Mouse (Mus musculus): ENCODE measurements at regions not wholly inside any gene's neighbourhood (a gene's known extent, or its start where the extent isn't known, plus 50 kb on each side); places are given as distances from the start of the nearest gene placed in this dataset.
"Not testable (repeated sequence)": the region's sequence is repeated elsewhere in the genome, so short reads cannot be mapped to it uniquely, and the experiment has no call there.

DNA sequence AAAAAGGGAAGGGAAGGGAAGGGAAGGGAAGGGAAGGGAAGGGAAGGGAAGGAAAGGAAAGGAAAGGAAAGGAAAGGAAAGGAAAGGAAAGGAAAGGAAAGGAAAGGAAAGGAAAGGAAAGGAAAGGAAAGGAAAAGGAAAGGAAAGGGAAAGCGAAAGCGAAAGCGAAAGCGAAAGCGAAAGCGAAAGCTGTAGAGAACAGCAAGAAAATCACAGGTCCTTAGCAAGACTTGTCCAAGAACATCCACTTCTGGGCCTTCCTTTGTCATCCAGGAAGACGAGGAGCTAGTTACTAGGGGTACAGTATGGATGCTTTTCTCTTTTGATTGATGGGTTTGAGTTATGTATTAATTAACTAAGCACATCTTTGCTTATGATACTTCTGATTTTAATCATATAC is 494.3 kb upstream of the Smim15 start:
- ATAC-seq (ENCODE audit: low FRiP score, low read depth); H3K4me2 ChIP-seq; H3K9me3 ChIP-seq; H3K27ac ChIP-seq (replicated peaks); H3K36me3 ChIP-seq; H3K4me3 ChIP-seq; H3K9ac ChIP-seq; H3K27me3 ChIP-seq: not testable (repeated sequence)
- WGBS: 93% methylated on average over 7 of the region's 7 CpGs
- H3K4me1 ChIP-seq (replicated peaks): peaks cover 22% of the 10 kb centered on the region

DNA sequence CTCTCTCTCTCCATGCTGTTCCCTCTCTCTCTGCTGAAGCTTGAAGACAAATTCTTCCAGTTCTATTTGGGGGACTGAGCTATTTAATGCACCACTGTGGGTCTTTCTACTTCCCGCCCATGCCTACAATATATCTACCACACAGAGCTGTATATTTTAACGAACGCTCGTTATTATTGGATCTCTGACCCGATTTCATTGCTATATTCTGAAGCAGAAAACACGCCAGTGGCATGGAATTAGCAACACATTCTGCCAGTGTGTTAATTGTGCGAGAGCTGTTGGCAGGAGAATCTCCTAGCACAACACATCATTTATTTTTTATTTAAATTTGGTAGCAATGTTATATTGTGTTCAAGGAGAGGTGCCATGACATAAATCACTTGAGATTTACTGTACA is 497.2 kb upstream of the Smim15 start:
- Histone ChIP-seq H3K27ac (replicated peaks) (peak overlapping the region; percentile 21), H3K4me1 (replicated peaks) (peaks cover 27% of the 10 kb centered on the region), H3K4me3 (no peak overlapping the region), H3K36me3 (no peaks in the 10 kb centered on the region), H3K9me3 (no peaks in the 10 kb centered on the region), H3K27me3 (no peaks in the 10 kb centered on the region), H3K4me2 (no peak overlapping the region), H3K9ac (no peak overlapping the region)
- ATAC-seq (ENCODE audit: low FRiP score, low read depth): no peak
- 60% methylated on average over 7 of the region's 7 CpGs for WGBS

DNA sequence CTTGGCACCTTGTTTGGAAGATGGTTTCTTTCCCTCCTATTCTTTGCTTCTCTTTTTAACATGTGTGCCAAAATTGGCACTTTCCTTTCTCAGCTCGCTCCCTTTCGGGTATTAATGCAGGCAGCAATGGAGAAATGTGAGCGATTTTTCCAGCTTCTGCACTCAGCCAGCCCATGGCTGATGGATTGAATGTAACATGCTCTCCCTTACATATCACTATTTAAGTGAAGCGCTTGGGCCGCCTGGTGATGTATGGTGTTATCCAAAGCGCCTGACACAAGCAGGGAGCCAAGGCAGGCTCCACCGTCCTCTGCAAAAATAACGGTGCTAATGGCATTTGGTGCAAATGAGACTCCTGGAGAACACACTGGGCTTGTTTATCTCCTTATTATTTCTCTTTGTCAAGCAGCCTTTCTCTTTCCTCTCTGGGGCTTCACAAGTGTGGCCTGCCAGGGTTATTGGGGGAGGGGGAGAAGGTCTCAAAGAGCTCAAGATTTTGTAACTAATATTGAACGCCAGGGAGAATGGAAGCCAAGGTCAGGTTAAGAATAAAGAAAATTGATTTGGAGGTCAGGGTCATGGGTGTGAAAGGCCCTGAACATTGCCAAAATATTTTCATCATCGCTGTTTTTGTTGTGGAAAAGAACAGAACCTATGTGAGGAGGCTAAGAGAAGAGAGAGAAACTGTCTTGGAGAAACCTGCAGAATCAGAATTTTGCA is 497.9 kb upstream of the Smim15 start:
- 26% methylated on average over 10 of the region's 10 CpGs for WGBS
- H3K9ac ChIP-seq: no peak overlapping the region
- H3K27ac ChIP-seq (replicated peaks): peak overlapping the region; percentile 21
- no peaks in the 10 kb centered on the region for H3K36me3 ChIP-seq
- peak overlapping the region; percentile 0; the same call in 1 of the 2 replicates for H3K4me2 ChIP-seq
- peaks cover 34% of the 10 kb centered on the region for H3K4me1 ChIP-seq (replicated peaks)
- no peaks in the 10 kb centered on the region for H3K9me3 ChIP-seq
- H3K27me3 ChIP-seq: no peaks in the 10 kb centered on the region
- no peak for ATAC-seq (ENCODE audit: low FRiP score, low read depth)
- H3K4me3 ChIP-seq: no peak overlapping the region

DNA sequence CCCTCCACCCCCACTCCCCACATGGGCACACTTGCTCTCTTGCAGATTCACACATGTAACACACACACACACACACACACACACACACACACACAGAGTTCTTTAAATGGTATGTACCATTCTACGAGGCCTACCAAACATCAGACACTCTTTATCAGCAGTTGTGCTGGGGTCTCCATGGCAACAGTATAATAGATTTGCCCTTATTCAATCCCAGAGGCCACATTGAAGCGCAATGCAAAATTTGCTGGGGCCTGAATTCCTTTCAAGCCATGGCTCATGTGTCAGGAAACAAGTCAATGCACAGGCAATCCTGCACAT is 502.7 kb upstream of the Smim15 start:
- ATAC-seq (ENCODE audit: low FRiP score, low read depth): peak; percentile 57
- H3K4me3 ChIP-seq: no peak overlapping the region
- peak overlapping the region; percentile 94 for H3K27ac ChIP-seq (replicated peaks)
- H3K9me3 ChIP-seq: no peaks in the 10 kb centered on the region
- no peaks in the 10 kb centered on the region for H3K27me3 ChIP-seq
- H3K36me3 ChIP-seq: no peaks in the 10 kb centered on the region
- 9% methylated on average over 2 of the region's 2 CpGs for WGBS
- peaks cover 48% of the 10 kb centered on the region for H3K4me1 ChIP-seq (replicated peaks)
- H3K4me2 ChIP-seq: no peak overlapping the region
- no peak overlapping the region for H3K9ac ChIP-seq

DNA sequence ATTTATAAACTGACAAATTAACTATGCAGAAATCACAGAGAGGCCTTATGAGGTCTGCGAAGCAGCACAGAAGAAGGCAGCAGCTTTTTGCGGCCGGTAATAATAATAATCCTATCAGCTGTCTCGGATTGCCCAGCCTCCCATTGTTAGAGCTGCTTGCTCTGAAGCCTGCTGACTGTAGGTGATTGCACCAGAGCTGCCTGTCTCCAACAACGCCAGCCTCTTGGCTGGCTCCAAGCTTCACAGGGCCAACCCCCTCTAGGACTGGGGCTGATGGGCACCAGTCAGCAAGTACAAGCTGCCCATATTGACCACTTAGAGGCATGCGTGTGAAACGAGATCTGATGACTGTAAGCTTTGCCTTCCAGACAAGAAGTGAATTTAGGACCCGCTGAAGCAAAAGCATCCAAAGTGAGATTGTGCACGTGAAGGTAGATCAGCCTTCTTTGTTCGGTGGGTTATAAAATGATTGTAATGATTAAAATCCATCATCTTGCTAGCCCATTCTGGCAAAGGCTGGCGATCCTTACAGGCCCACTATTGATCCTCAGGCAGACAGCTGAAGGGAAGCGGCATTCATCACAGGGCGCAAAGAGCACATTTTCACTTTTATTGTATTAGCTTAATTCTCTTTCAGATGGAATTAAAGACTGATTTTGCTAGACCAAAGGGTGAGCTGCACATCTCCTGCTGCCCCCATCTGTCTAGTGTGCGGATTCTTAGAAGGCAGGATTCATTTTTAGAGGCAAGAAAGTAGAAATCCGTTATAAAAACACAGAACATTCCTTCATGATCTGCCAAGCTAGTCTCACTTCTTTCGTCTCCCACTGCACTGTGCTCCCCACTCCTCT is 503.2 kb upstream of the Smim15 start:
- ATAC-seq (ENCODE audit: low FRiP score, low read depth): peak; percentile 88
- Histone ChIP-seq H3K4me1 (replicated peaks) (peaks cover 42% of the 10 kb centered on the region), H3K4me2 (peak overlapping the region; percentile 27), H3K27ac (replicated peaks) (peak overlapping the region; percentile 94), H3K9me3 (no peaks in the 10 kb centered on the region), H3K36me3 (no peaks in the 10 kb centered on the region), H3K9ac (peak overlapping the region; percentile 23; the same call in 1 of the 2 replicates), H3K27me3 (no peaks in the 10 kb centered on the region), H3K4me3 (no peak overlapping the region)
- WGBS: 17% methylated on average over 16 of the region's 16 CpGs

DNA sequence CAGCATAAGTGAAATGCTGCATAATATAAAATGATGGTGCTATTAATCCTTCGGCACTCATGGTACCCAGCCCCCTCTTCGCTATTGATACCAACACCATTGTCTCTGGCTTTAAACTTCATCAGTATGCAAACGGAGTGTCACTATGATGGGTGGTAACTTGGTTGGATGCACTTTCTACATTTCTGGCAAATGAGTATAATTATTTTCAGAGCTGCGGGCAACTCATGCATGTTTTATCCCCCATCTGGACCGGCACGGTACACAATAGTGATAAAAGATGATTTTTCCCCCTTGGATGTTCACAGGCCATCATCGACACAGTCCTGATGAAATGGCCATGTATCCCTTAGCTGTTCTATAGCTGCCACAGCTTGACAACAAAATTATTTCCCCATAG is 503.9 kb upstream of the Smim15 start:
- no peak overlapping the region for H3K4me3 ChIP-seq
- H3K4me1 ChIP-seq (replicated peaks): peaks cover 35% of the 10 kb centered on the region
- H3K4me2 ChIP-seq: peak overlapping the region; percentile 27
- no peaks in the 10 kb centered on the region for H3K9me3 ChIP-seq
- 0 out of 2 replicates have a peak overlapping the region, but pooled peaks have one; percentile 23 for H3K9ac ChIP-seq
- peak; percentile 75 for ATAC-seq (ENCODE audit: low FRiP score, low read depth)
- WGBS: 20% methylated on average over 7 of the region's 7 CpGs
- no peaks in the 10 kb centered on the region for H3K27me3 ChIP-seq
- no peaks in the 10 kb centered on the region for H3K36me3 ChIP-seq
- H3K27ac ChIP-seq (replicated peaks): peak overlapping the region; percentile 94

DNA sequence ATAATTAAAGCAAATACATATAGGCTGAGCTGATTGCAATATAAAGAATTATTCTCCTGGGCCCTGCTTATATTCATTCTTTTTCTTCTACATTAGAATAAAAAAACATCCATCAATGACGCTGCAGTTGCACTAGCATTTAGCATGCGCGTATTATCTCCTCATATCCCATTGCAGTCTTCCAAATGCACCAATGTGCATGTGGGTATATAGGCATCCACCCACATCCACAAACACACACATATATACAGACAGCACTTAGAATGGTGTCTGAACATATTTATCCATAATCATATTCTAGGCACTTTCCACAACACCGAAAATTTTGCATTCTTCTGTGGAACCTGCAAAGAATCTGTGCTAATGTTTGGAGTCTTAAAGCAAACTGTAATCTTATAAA is 504.4 kb upstream of the Smim15 start:
- H3K4me1 ChIP-seq (replicated peaks): peaks cover 35% of the 10 kb centered on the region
- peak overlapping the region; percentile 27; the same call in 1 of the 2 replicates for H3K4me2 ChIP-seq
- H3K27me3 ChIP-seq: no peaks in the 10 kb centered on the region
- 52% methylated on average over 4 of the region's 4 CpGs for WGBS
- ATAC-seq (ENCODE audit: low FRiP score, low read depth): no peak
- no peaks in the 10 kb centered on the region for H3K9me3 ChIP-seq
- H3K9ac ChIP-seq: no peak overlapping the region
- no peak overlapping the region for H3K4me3 ChIP-seq
- peak overlapping the region; percentile 94 for H3K27ac ChIP-seq (replicated peaks)
- no peaks in the 10 kb centered on the region for H3K36me3 ChIP-seq

DNA sequence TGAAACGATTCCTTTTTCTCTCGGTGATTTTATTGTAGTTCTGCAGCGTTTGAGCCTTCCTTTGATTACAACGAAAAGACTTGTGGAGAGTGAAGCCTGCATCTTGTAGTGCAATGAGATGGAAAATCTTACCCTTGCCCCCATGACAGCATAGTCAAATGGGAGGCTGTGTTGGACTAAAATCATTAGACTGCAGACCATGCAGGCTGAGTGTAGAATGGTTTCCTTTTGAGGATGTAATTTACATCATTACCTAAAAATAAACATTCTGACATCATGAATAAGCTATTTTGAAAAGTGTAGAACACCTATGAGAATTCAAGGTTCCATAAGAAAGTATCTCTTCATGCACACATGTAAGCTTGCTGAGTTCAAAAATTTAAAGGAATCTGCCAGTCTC is 504.9 kb upstream of the Smim15 start:
- Histone ChIP-seq H3K36me3 (no peaks in the 10 kb centered on the region), H3K4me2 (no peak overlapping the region), H3K9ac (no peak overlapping the region), H3K9me3 (no peaks in the 10 kb centered on the region), H3K4me3 (no peak overlapping the region), H3K27me3 (no peaks in the 10 kb centered on the region), H3K4me1 (replicated peaks) (peaks cover 35% of the 10 kb centered on the region), H3K27ac (replicated peaks) (peak overlapping the region; percentile 54)
- no peak for ATAC-seq (ENCODE audit: low FRiP score, low read depth)
- WGBS: 46% methylated on average over 4 of the region's 4 CpGs

DNA sequence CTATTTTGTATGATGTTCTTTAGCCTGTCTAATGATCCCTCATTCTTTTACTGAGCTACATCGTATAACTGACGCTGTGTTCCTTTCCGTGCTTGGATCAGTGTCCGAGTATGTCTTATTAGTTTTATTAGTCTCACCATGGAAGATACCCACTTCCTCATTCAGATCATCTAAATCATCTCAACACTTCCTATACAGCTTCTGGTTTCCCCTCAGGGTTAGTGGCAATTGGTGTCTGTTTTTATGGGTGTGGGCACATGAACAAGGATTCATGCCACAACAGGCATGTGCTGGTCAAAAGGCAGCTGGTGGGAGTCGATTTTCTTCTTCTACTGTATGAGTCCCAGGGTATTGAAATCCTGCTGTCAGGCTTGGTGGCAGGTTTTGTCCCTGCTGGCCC is 509.0 kb upstream of the Smim15 start:
- Histone ChIP-seq H3K4me3 (no peak overlapping the region), H3K27me3 (no peaks in the 10 kb centered on the region), H3K4me2 (no peak overlapping the region), H3K9ac (no peak overlapping the region), H3K27ac (replicated peaks) (no peak overlapping the region), H3K9me3 (no peaks in the 10 kb centered on the region), H3K4me1 (replicated peaks) (peaks cover 21% of the 10 kb centered on the region), H3K36me3 (no peaks in the 10 kb centered on the region)
- 81% methylated on average over 5 of the region's 5 CpGs for WGBS
- ATAC-seq (ENCODE audit: low FRiP score, low read depth): no peak

DNA sequence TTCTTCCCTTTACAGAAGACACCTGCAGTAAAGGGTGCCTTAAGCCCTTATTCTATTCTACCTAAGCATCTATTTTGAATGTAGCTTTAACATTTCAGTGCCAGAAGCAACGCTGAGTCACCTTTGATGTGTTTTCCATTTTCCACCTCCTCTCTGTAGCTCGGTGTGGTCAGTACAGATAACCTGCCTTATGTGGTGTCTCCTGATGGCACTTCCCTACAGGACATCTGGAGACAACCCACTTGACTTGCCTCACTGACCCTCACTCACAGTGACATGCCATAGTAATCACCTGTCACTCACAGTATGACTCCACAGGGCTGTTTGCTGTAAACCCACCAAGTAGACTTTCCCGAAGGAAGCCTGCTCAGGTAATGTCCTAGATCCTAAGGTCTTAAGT is 510.9 kb upstream of the Smim15 start:
- no peak overlapping the region for H3K4me3 ChIP-seq
- H3K27me3 ChIP-seq: no peaks in the 10 kb centered on the region
- WGBS: 95% methylated on average over 3 of the region's 3 CpGs
- no peak for ATAC-seq (ENCODE audit: low FRiP score, low read depth)
- no peaks in the 10 kb centered on the region for H3K36me3 ChIP-seq
- H3K4me1 ChIP-seq (replicated peaks): peaks cover 9% of the 10 kb centered on the region
- H3K9me3 ChIP-seq: no peaks in the 10 kb centered on the region
- H3K27ac ChIP-seq (replicated peaks): no peak overlapping the region
- H3K4me2 ChIP-seq: no peak overlapping the region
- H3K9ac ChIP-seq: no peak overlapping the region

DNA sequence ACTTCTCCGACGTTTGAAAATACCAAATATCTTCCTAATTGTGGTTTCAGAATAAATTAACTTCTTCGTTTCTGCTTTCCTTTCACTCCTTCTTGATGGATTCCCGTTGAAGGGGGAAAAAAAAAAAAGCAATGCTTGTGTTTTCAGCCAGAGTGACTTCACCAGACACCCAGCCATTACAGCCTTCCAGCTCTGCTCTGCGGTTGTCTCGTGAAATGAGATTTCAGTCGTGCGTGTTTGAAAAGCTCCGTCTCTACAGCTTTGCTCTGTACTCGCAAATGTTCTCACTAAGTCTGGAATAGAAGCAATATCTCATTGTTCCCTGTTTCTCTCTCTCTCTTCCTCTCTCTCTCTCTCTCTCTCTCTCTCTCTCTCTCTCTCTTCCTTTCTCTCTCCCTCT is 509.6 kb upstream of the Kif2a start:
- Histone ChIP-seq H3K4me3 (no peak overlapping the region), H3K9me3 (no peaks in the 10 kb centered on the region), H3K4me1 (replicated peaks) (peaks cover 9% of the 10 kb centered on the region), H3K9ac (no peak overlapping the region), H3K27me3 (no peaks in the 10 kb centered on the region), H3K27ac (replicated peaks) (no peak overlapping the region), H3K4me2 (0 out of 2 replicates have a peak overlapping the region, but pooled peaks have one; percentile 11), H3K36me3 (no peaks in the 10 kb centered on the region)
- WGBS: 43% methylated on average over 10 of the region's 10 CpGs
- no peak for ATAC-seq (ENCODE audit: low FRiP score, low read depth)

DNA sequence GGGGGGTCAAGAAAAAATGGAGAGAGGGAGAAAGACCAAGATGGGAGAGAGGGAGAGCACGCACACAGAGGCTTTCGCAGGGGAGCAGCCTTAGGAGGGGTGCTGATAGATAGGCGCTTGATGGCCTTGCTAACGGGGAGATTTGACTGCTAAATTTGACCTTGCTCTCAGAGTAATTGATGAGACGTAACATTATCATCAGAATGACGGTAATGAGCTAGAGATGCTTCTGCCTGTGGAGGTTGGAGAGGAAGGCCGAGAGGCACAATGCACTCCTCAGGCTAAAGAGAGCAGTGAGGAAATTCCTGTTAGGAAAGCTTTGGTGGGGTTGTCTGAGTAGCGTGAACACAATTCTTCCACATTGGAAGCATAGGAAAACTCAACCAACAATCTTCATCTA is 509.1 kb upstream of the Kif2a start:
- no peak overlapping the region for H3K4me2 ChIP-seq
- no peak overlapping the region; the same call in 1 of the 2 replicates for H3K27ac ChIP-seq (replicated peaks)
- no peak overlapping the region for H3K9ac ChIP-seq
- no peak overlapping the region for H3K4me3 ChIP-seq
- H3K9me3 ChIP-seq: no peaks in the 10 kb centered on the region
- no peaks in the 10 kb centered on the region for H3K27me3 ChIP-seq
- H3K36me3 ChIP-seq: no peaks in the 10 kb centered on the region
- peaks cover 9% of the 10 kb centered on the region for H3K4me1 ChIP-seq (replicated peaks)
- ATAC-seq (ENCODE audit: low FRiP score, low read depth): 0 out of 2 replicates have a peak, but pooled peaks have one; percentile 34
- 30% methylated on average over 8 of the region's 8 CpGs for WGBS
